Mouse (Mus musculus) liver, postnatal 0 days (tissue): ENCODE data around the gene Gm5788.
"Not testable (repeated sequence)": the region's sequence is repeated elsewhere in the genome, so short reads cannot be mapped to it uniquely, and the experiment has no call there.

Source experiments
- CTCF ChIP-seq: sonication (generic); IDR thresholded peaks from 2 replicates; pipeline ENCODE4 v1.5.1; 2016; ENCODE audit warnings: antibody characterized with exemption, low read depth
- EP300 ChIP-seq: IDR thresholded peaks from 2 replicates; pipeline ENCODE4 v1.6.1; 2016; ENCODE audit warnings: antibody characterized with exemption, low read depth, mild to moderate bottlenecking

DNA sequence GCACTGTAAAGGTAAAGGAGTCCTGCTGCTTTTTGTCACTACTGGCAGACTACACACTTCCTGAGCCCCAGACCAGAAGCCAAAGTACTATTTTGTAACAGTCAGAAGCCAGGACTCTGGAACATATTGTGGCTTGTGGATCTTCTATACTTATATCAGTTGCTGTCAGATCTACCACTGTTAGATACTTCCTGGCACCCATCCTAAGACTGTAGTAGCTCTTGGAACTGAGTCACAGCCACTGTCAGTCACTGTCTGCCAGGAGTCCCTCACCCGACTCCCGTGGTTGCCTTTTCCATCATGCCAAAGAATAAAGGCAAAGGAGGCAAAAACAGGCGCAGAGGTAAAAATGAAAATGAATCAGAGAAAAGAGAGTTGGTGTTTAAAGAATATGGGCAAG, at the start of gene Gm5788:
- TF ChIP-seq CTCF, EP300: not testable (repeated sequence)
